Mouse (Mus musculus): Measurements from ENCODE around the gene Ucp1.

Gene Ucp1

GRCm38 (mm10) chr8:83332864-83333263 lies 42.7 kb downstream of the Ucp1 start:
- DNase-seq = no peak

GRCm38 (mm10) chr8:83342076-83342475 lies 51.9 kb downstream of the Ucp1 start:
- no peak for DNase-seq

GRCm38 (mm10) chr8:83342693-83343092 lies 52.5 kb downstream of the Ucp1 start:
- DNase-seq = no peak
